Mouse (Mus musculus) left cerebral cortex, adult 11 months (tissue): ENCODE data around the gene Olfr412.

Experiments
- DNase-seq: peaks from one replicate; pipeline ENCODE4 v3.0.0; 2022; ENCODE audit warnings: low spot score

Olfr412 gene

GRCm38 (mm10) chr11:74413449-74413972, 51.6 kb downstream of the Olfr412 start:
- DNase-seq, result no peak

GRCm38 (mm10) chr11:74414112-74414511, 52.2 kb downstream of the Olfr412 start:
- no peak for DNase-seq

- DNase-seq, result no peak
Measured at GRCm38 (mm10) chr11:74415736-74416135, 53.9 kb downstream of the Olfr412 start.
